25 mouse cellular contexts compared by ENCODE assay signal in genomic region chr8:69799946-69800345, GRCm38 (mm10). TPM values are rescaled to one million over a fixed set of nuclear protein-coding genes. Genes with fewer than 3 reads are reported as not detected.
DNase-seq lines count a peak whose midpoint lies in the region; ATAC-seq and TF ChIP-seq lines count a peak whose summit lies in the region.
"Had no signal": no experiment of that assay in that cellular context is flagged by ENCODE, and none has a peak within 500 bp of the region (broad histone marks: within the 10 kb centered on the region; RNA-seq: fewer than 3 reads in every experiment).

No protein-coding gene starts in this region.

- DNase-seq in hindbrain, postnatal 0 days (ENCODE audit: low spot score), result no peak
- peak; percentile 72 for DNase-seq in midbrain, embryonic 11.5 days (ENCODE audit: low spot score, missing footprints)
- DNase-seq in testis, postnatal 10 days (ENCODE audit: low spot score), result peak; percentile 36
- DNase-seq in testis, postnatal 14 days (ENCODE audit: low spot score), result no peak
- DNase-seq in stomach, postnatal 0 days (ENCODE audit: low spot score), result no peak
- DNase-seq: B cell, adult 2 months; cerebellum, adult 18-20 months; cerebellum, postnatal 25 days; embryo, embryonic 11 days; kidney, postnatal 36 days; liver, embryonic 13.5 days; retina, postnatal 1 day; thymus, postnatal 25 days had no signal

- H3K4me2 ChIP-seq in hindbrain, postnatal 0 days (ENCODE audit: low read depth, low read length), result no peak overlapping the region
- H3K4me2 ChIP-seq in hindbrain, embryonic 16.5 days (ENCODE audit: low read length), result no peak overlapping the region
- no peak overlapping the region for H3K4me2 ChIP-seq in midbrain, embryonic 11.5 days
- no peak overlapping the region for H3K4me2 ChIP-seq in midbrain, embryonic 15.5 days
- H3K4me2 ChIP-seq in stomach, postnatal 0 days (replicated peaks; ENCODE audit: low read depth), result no peak overlapping the region
- H3K4me2 ChIP-seq: hindbrain, embryonic 15.5 days; limb, embryonic 12.5 days; liver, embryonic 13.5 days; lung, embryonic 15.5 days; midbrain, embryonic 12.5 days had no signal

- TF ChIP-seq CTCF in hindbrain, postnatal 0 days (IDR thresholded peaks at IDR 0.05; ENCODE audit: low read depth), result 0 out of 2 replicates have a peak, but pooled peaks have one; percentile 26
- 0 out of 2 replicates have a peak, but pooled peaks have one; percentile 17 for TF ChIP-seq CTCF in stomach, postnatal 0 days (IDR thresholded peaks at IDR 0.05; ENCODE audit: low read depth)

- WGBS in hindbrain, postnatal 0 days, result 86% methylated on average over 5 of the region's 5 CpGs
- WGBS in hindbrain, embryonic 16.5 days, result 91% methylated on average over 5 of the region's 5 CpGs
- WGBS in midbrain, embryonic 11.5 days, result 93% methylated on average over 5 of the region's 5 CpGs
- 91% methylated on average over 5 of the region's 5 CpGs for WGBS in midbrain, embryonic 15.5 days
- WGBS in stomach, postnatal 0 days, result 80% methylated on average over 5 of the region's 5 CpGs

- peaks cover 85% of the 10 kb centered on the region for H3K36me3 ChIP-seq in hindbrain, postnatal 0 days (ENCODE audit: insufficient read depth, low read length)
- peaks cover 70% of the 10 kb centered on the region for H3K36me3 ChIP-seq in hindbrain, embryonic 16.5 days (ENCODE audit: control insufficient read depth, insufficient read depth, low read length)
- H3K36me3 ChIP-seq in midbrain, embryonic 11.5 days (ENCODE audit: control insufficient read depth, insufficient read depth, low read length), result peaks cover 64% of the 10 kb centered on the region
- peaks cover 82% of the 10 kb centered on the region for H3K36me3 ChIP-seq in midbrain, embryonic 15.5 days (replicated peaks)
- peaks cover 67% of the 10 kb centered on the region for H3K36me3 ChIP-seq in stomach, postnatal 0 days (ENCODE audit: control insufficient read depth, insufficient read depth, low read length)

- H3K4me1 ChIP-seq in hindbrain, postnatal 0 days (ENCODE audit: insufficient read depth, low read length), result no peaks in the 10 kb centered on the region
- H3K4me1 ChIP-seq in hindbrain, embryonic 16.5 days (ENCODE audit: control insufficient read depth, insufficient read depth, low read depth, low read length), result no peaks in the 10 kb centered on the region
- H3K4me1 ChIP-seq in midbrain, embryonic 11.5 days (ENCODE audit: control insufficient read depth, insufficient read depth, low read length), result no peaks in the 10 kb centered on the region
- H3K4me1 ChIP-seq in midbrain, embryonic 15.5 days, result no peaks in the 10 kb centered on the region
- H3K4me1 ChIP-seq in stomach, postnatal 0 days (replicated peaks; ENCODE audit: control insufficient read depth, insufficient read depth), result no peaks in the 10 kb centered on the region
- H3K4me1 ChIP-seq: hindbrain, embryonic 15.5 days; limb, embryonic 12.5 days; liver, embryonic 13.5 days; lung, embryonic 15.5 days; midbrain, embryonic 12.5 days had no signal

- H3K27me3 ChIP-seq in hindbrain, postnatal 0 days (ENCODE audit: insufficient read depth, low read length), result no peaks in the 10 kb centered on the region
- no peaks in the 10 kb centered on the region for H3K27me3 ChIP-seq in hindbrain, embryonic 16.5 days (replicated peaks; ENCODE audit: control insufficient read depth, insufficient read depth, low read length)
- H3K27me3 ChIP-seq in midbrain, embryonic 11.5 days (ENCODE audit: control insufficient read depth, insufficient read depth, low read length), result no peaks in the 10 kb centered on the region
- H3K27me3 ChIP-seq in midbrain, embryonic 15.5 days (replicated peaks), result no peaks in the 10 kb centered on the region
- H3K27me3 ChIP-seq in stomach, postnatal 0 days (ENCODE audit: control insufficient read depth, insufficient read depth, low read length), result no peaks in the 10 kb centered on the region
- H3K27me3 ChIP-seq: hindbrain, embryonic 15.5 days; limb, embryonic 12.5 days; liver, embryonic 13.5 days; lung, embryonic 15.5 days; midbrain, embryonic 12.5 days had no signal

- TF ChIP-seq EP300 in stomach, postnatal 0 days (optimal IDR thresholded peaks at IDR 0.05), result no peak

- H3K9ac ChIP-seq in hindbrain, postnatal 0 days (replicated peaks; ENCODE audit: low read length), result no peak overlapping the region
- no peak overlapping the region for H3K9ac ChIP-seq in hindbrain, embryonic 16.5 days (ENCODE audit: low read depth, low read length)
- no peak overlapping the region for H3K9ac ChIP-seq in midbrain, embryonic 11.5 days (ENCODE audit: low read length)
- H3K9ac ChIP-seq in midbrain, embryonic 15.5 days, result no peak overlapping the region
- H3K9ac ChIP-seq in stomach, postnatal 0 days (ENCODE audit: low read length), result no peak overlapping the region
- H3K9ac ChIP-seq: hindbrain, embryonic 15.5 days; limb, embryonic 12.5 days; liver, embryonic 13.5 days; lung, embryonic 15.5 days; midbrain, embryonic 12.5 days had no signal

- H3K27ac ChIP-seq in hindbrain, postnatal 0 days, result no peak overlapping the region
- no peak overlapping the region for H3K27ac ChIP-seq in hindbrain, embryonic 16.5 days (ENCODE audit: low read depth, low read length)
- no peak overlapping the region for H3K27ac ChIP-seq in midbrain, embryonic 11.5 days (ENCODE audit: low read depth, low read length)
- no peak overlapping the region for H3K27ac ChIP-seq in midbrain, embryonic 15.5 days
- H3K27ac ChIP-seq in stomach, postnatal 0 days (replicated peaks), result no peak overlapping the region
- H3K27ac ChIP-seq: hindbrain, embryonic 15.5 days; limb, embryonic 12.5 days; liver, embryonic 13.5 days; lung, embryonic 15.5 days; macrophage; midbrain, embryonic 12.5 days had no signal

- H3K9me3 ChIP-seq in hindbrain, postnatal 0 days (ENCODE audit: low read length), result no peaks in the 10 kb centered on the region
- no peaks in the 10 kb centered on the region for H3K9me3 ChIP-seq in hindbrain, embryonic 16.5 days (ENCODE audit: control insufficient read depth, low read length)
- H3K9me3 ChIP-seq in midbrain, embryonic 11.5 days (ENCODE audit: control insufficient read depth, low read length), result no peaks in the 10 kb centered on the region
- no peaks in the 10 kb centered on the region for H3K9me3 ChIP-seq in midbrain, embryonic 15.5 days
- no peaks in the 10 kb centered on the region for H3K9me3 ChIP-seq in stomach, postnatal 0 days (ENCODE audit: control insufficient read depth, low read length)
- H3K9me3 ChIP-seq: hindbrain, embryonic 15.5 days; limb, embryonic 12.5 days; liver, embryonic 13.5 days; lung, embryonic 15.5 days; midbrain, embryonic 12.5 days had no signal

- ATAC-seq in hindbrain, postnatal 0 days, result no peak
- no peak for ATAC-seq in hindbrain, embryonic 16.5 days
- no peak for ATAC-seq in midbrain, embryonic 11.5 days (ENCODE audit: low FRiP score)
- ATAC-seq in midbrain, embryonic 15.5 days (replicated peaks), result no peak
- no peak for ATAC-seq in stomach, postnatal 0 days (ENCODE audit: low FRiP score, low TSS enrichment)
- ATAC-seq: forebrain, embryonic 16.5 days; intestine, postnatal 0 days had no signal

- no peak overlapping the region for H3K4me3 ChIP-seq in hindbrain, postnatal 0 days (ENCODE audit: low read length)
- no peak overlapping the region for H3K4me3 ChIP-seq in hindbrain, embryonic 16.5 days (ENCODE audit: low read length)
- no peak overlapping the region for H3K4me3 ChIP-seq in midbrain, embryonic 11.5 days (ENCODE audit: low read depth, low read length)
- H3K4me3 ChIP-seq in midbrain, embryonic 15.5 days, result no peak overlapping the region
- no peak overlapping the region for H3K4me3 ChIP-seq in stomach, postnatal 0 days (ENCODE audit: low read depth, low read length)
- H3K4me3 ChIP-seq: hindbrain, embryonic 15.5 days; limb, embryonic 12.5 days; liver, embryonic 13.5 days; lung, embryonic 15.5 days; midbrain, embryonic 12.5 days; myocyte had no signal

RNA-seq across cellular contexts. Expression of gene Gmip, which starts 8.5 kb away (rescaled TPM):
- 28.8 and 42.7 TPM in 2 replicates for total RNA-seq in hindbrain, postnatal 0 days (2014; rRNA removed)
- 23.6 and 27.9 TPM in 2 replicates for polyA plus RNA-seq in hindbrain, postnatal 0 days (2015; fragmentation: Nextera tagmentation; extraction: Ambion mirVana)
- 32.2 and 34.5 TPM in 2 replicates for polyA plus RNA-seq in hindbrain, embryonic 16.5 days (2015; fragmentation: Nextera tagmentation; extraction: Ambion mirVana)
- 7.8 TPM in 2 replicates for polyA plus RNA-seq in midbrain, embryonic 11.5 days (2014; fragmentation: Nextera tagmentation; extraction: Ambion mirVana)
- 38.5 and 43.2 TPM in 2 replicates for polyA plus RNA-seq in midbrain, embryonic 15.5 days (2015; fragmentation: Nextera tagmentation; extraction: Ambion mirVana)
- polyA plus RNA-seq in stomach, postnatal 0 days (2015; fragmentation: Nextera tagmentation; extraction: Ambion mirVana), result 5.8 and 6.0 TPM in 2 replicates

RNA-seq across cellular contexts. Expression of gene Zfp866, which starts 9.0 kb away (rescaled TPM):
- 38.6 and 39.8 TPM in 2 replicates for total RNA-seq in hindbrain, postnatal 0 days (2014; rRNA removed)
- polyA plus RNA-seq in hindbrain, postnatal 0 days (2015; fragmentation: Nextera tagmentation; extraction: Ambion mirVana), result 18.5 and 18.6 TPM in 2 replicates
- polyA plus RNA-seq in hindbrain, embryonic 16.5 days (2015; fragmentation: Nextera tagmentation; extraction: Ambion mirVana), result 32.8 and 37.0 TPM in 2 replicates
- polyA plus RNA-seq in midbrain, embryonic 11.5 days (2014; fragmentation: Nextera tagmentation; extraction: Ambion mirVana), result 41.5 and 42.2 TPM in 2 replicates
- polyA plus RNA-seq in midbrain, embryonic 15.5 days (2015; fragmentation: Nextera tagmentation; extraction: Ambion mirVana), result 46.1 and 47.4 TPM in 2 replicates
- 8.4 and 9.0 TPM in 2 replicates for polyA plus RNA-seq in stomach, postnatal 0 days (2015; fragmentation: Nextera tagmentation; extraction: Ambion mirVana)

RNA-seq across cellular contexts. Expression of gene Atp13a1, which starts 9.0 kb away (rescaled TPM):
- 85.9 and 93.1 TPM in 2 replicates for total RNA-seq in hindbrain, postnatal 0 days (2014; rRNA removed)
- 38.9 and 39.1 TPM in 2 replicates for polyA plus RNA-seq in hindbrain, postnatal 0 days (2015; fragmentation: Nextera tagmentation; extraction: Ambion mirVana)
- 50.1 and 56.4 TPM in 2 replicates for polyA plus RNA-seq in hindbrain, embryonic 16.5 days (2015; fragmentation: Nextera tagmentation; extraction: Ambion mirVana)
- 33.8 and 40.7 TPM in 2 replicates for polyA plus RNA-seq in midbrain, embryonic 11.5 days (2014; fragmentation: Nextera tagmentation; extraction: Ambion mirVana)
- 59.1 and 59.8 TPM in 2 replicates for polyA plus RNA-seq in midbrain, embryonic 15.5 days (2015; fragmentation: Nextera tagmentation; extraction: Ambion mirVana)
- polyA plus RNA-seq in stomach, postnatal 0 days (2015; fragmentation: Nextera tagmentation; extraction: Ambion mirVana), result 19.4 and 21.5 TPM in 2 replicates

RNA-seq across cellular contexts. Expression of gene Lpar2, which starts 22.3 kb away (rescaled TPM):
- total RNA-seq in hindbrain, postnatal 0 days (2014; rRNA removed), result 5.2 and 5.4 TPM in 2 replicates
- polyA plus RNA-seq in hindbrain, postnatal 0 days (2015; fragmentation: Nextera tagmentation; extraction: Ambion mirVana), result 0.45 and 0.50 TPM in 2 replicates
- polyA plus RNA-seq in hindbrain, embryonic 16.5 days (2015; fragmentation: Nextera tagmentation; extraction: Ambion mirVana), result 0.54 and 0.91 TPM in 2 replicates
- 0.72 and 1.2 TPM in 2 replicates for polyA plus RNA-seq in midbrain, embryonic 11.5 days (2014; fragmentation: Nextera tagmentation; extraction: Ambion mirVana)
- 0.76 and 0.80 TPM in 2 replicates for polyA plus RNA-seq in midbrain, embryonic 15.5 days (2015; fragmentation: Nextera tagmentation; extraction: Ambion mirVana)
- 0.24 and 0.28 TPM in 2 replicates for polyA plus RNA-seq in stomach, postnatal 0 days (2015; fragmentation: Nextera tagmentation; extraction: Ambion mirVana)

RNA-seq across cellular contexts. Expression of gene Gm20422, which starts 25.3 kb away (rescaled TPM):
- total RNA-seq in hindbrain, postnatal 0 days (2014; rRNA removed), result not detected in 2 replicates
- 0.34 and 0.61 TPM in 2 replicates for polyA plus RNA-seq in hindbrain, postnatal 0 days (2015; fragmentation: Nextera tagmentation; extraction: Ambion mirVana)
- 0.64 TPM in 1 of 2 replicates, not detected in the other for polyA plus RNA-seq in hindbrain, embryonic 16.5 days (2015; fragmentation: Nextera tagmentation; extraction: Ambion mirVana)
- polyA plus RNA-seq in midbrain, embryonic 11.5 days (2014; fragmentation: Nextera tagmentation; extraction: Ambion mirVana), result 1.4 and 1.6 TPM in 2 replicates
- polyA plus RNA-seq in midbrain, embryonic 15.5 days (2015; fragmentation: Nextera tagmentation; extraction: Ambion mirVana), result 0.23 TPM in 1 of 2 replicates, not detected in the other
- polyA plus RNA-seq in stomach, postnatal 0 days (2015; fragmentation: Nextera tagmentation; extraction: Ambion mirVana), result 0.34 and 0.39 TPM in 2 replicates
- total RNA-seq: neutrophil, adult 5-6 weeks had no signal
- polyA plus RNA-seq: heart, embryonic 14.5 days; hindbrain, embryonic 15.5 days; limb, embryonic 12.5 days; macrophage had no signal

Comparison
In these comparisons a context has a peak if more than half of its experiments do, and no peak if none do; other contexts are left out.
1. DNase-seq: peak in midbrain, embryonic 11.5 days (single experiment) and testis, postnatal 10 days (single experiment); none in hindbrain, postnatal 0 days (single experiment), testis, postnatal 14 days (single experiment) and stomach, postnatal 0 days (single experiment).